Mouse (Mus musculus) spleen, adult 2 months (tissue): ENCODE data around the gene D6Ertd527e. TPM values are rescaled to one million over a fixed set of nuclear protein-coding genes. Genes with fewer than 3 reads are reported as not detected.

Source experiments
- DNase-seq, 2 experiments: peaks; one replicate each; pipeline versions ENCODE4 v3.0.0 to v3.0.0-alpha.2; 2012 to 2021; ENCODE audit warnings: low spot score in 2 of 2, low read depth in 1 of 2
- H3K27ac ChIP-seq: fragments of 200-500 bp; 2 replicates; pipeline ENCODE4 v1.5.1; 2012; ENCODE audit warnings: low read length, inconsistent platforms; ENCODE audit not compliant: insufficient read depth
- H3K27me3 ChIP-seq: fragments of 200-500 bp; 2 replicates; pipeline ENCODE4 v1.6.1; 2012; ENCODE audit warnings: mild to moderate bottlenecking, moderate library complexity, low read length, inconsistent platforms; ENCODE audit not compliant: control insufficient read depth, insufficient read depth
- H3K36me3 ChIP-seq: fragments of 200-500 bp; 2 replicates; pipeline ENCODE4 v1.6.1; 2012; ENCODE audit warnings: mild to moderate bottlenecking, low read length, inconsistent platforms; ENCODE audit not compliant: control insufficient read depth, insufficient read depth
- H3K4me1 ChIP-seq: fragments of 200-500 bp; 2 replicates; pipeline ENCODE4 v1.6.1; 2011; ENCODE audit warnings: inconsistent platforms; ENCODE audit not compliant: control insufficient read depth, insufficient read depth, insufficient read length
- H3K4me3 ChIP-seq: fragments of 200-500 bp; 2 replicates; pipeline ENCODE4 v1.5.1; 2011; ENCODE audit warnings: mild to moderate bottlenecking, inconsistent platforms; ENCODE audit not compliant: insufficient read depth, insufficient read length; ENCODE audit errors: extremely low read depth
- CTCF ChIP-seq: fragments of 200-500 bp; IDR thresholded peaks from 2 replicates; pipeline ENCODE4 v1.5.1; 2011; ENCODE audit warnings: mild to moderate bottlenecking, inconsistent platforms; ENCODE audit not compliant: insufficient read depth, insufficient read length, insufficient replicate concordance; ENCODE audit errors: extremely low read depth
- POLR2A ChIP-seq: fragments of 200-500 bp; IDR thresholded peaks from 2 replicates; pipeline ENCODE4 v1.6.1; 2011; ENCODE audit warnings: low read depth, low read length, inconsistent platforms
- WGBS: fragments of 180-500 bp; shearing (Covaris S2); methylation state at CpG from one replicate; pipeline ENCODE4 v1.1.7; 2018; 5-methylcytosine and 5-hydroxymethylcytosine counted together
- polyA plus RNA-seq: library from polyadenylated mRNA; depleted of rRNA; stranded (reverse); fragments of >200 nt; gene quantifications from 2 replicates; pipeline ENCODE4 v1.2.3, GENCODE M21; 2012

Gene D6Ertd527e
- polyA plus RNA-seq, 1 experiment = 0.90 TPM

DNA sequence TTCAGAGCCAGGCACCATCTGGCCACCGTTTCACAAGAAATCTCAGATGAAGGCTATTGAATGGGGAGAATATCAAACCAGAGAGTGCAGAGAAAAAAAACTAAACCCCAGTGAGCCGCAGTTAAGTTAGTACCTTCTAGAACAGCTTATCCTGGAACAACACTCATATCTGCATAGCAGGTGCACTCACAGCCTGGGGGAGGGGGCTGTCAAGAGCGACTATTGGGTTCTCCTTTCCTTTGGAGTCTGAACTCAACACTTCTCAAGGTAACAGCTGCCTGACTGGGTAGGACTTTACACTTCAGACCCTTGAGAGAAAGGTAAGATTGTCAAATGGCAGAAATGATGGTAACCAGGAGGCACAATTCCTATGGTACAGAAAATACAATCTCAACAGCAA is 43.4 kb downstream of the D6Ertd527e start:
- DNase-seq = no peak
- no peak for TF ChIP-seq POLR2A
- no peak for TF ChIP-seq CTCF
- Histone ChIP-seq H3K4me1 (peaks cover 8% of the 10 kb centered on the region; the same call in 1 of the 2 replicates), H3K36me3 (no peaks in the 10 kb centered on the region), H3K27me3 (no peaks in the 10 kb centered on the region), H3K27ac (no peak overlapping the region), H3K4me3 (no peak overlapping the region)
- 59% methylated on average over 3 of the region's 3 CpGs for WGBS

DNA sequence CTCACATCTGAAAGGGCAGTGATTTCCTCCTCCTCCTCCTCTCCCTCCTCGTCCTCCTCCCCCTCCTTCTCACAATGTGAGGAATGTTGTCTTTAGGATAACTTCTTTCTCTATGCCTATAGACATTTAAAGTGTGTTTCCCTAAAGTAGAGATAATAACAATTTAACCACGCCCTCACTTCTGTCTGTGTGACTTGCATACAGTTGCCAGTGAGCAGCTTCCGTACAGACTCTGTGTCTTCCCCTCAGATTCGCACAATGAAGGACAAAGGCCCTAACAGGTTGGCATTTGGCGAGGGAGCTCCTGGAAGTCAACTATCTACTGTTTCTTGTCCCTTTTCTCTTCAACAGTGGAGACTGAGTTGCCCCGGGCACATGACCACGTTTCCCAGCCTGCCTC is 45.9 kb downstream of the D6Ertd527e start:
- Histone ChIP-seq H3K27me3 (no peaks in the 10 kb centered on the region), H3K27ac (no peak overlapping the region), H3K4me3 (no peak overlapping the region), H3K4me1 (peaks cover 15% of the 10 kb centered on the region; the same call in 1 of the 2 replicates), H3K36me3 (no peaks in the 10 kb centered on the region)
- TF ChIP-seq CTCF (no peak), POLR2A (no peak)
- 85% methylated on average over 7 of the region's 7 CpGs for WGBS
- DNase-seq = no peak

DNA sequence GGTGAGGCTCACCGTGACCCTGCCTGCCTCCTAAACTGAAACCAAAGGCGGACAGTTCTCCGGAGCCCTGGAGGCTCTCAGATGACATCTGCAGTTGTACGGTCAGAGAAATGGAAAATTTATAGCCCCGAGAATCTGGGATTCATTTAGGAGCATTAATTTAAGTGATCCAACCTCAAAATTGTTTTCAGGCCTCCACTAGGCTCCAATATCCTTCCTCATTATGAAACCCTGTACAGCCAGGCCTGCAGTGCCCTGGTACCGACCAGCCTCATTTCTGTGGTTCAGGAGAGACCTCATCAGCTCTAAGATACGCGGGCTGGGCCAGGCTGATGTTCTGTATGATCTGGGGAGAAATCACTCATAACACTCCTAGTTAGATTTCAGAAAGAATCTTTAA is 46.9 kb downstream of the D6Ertd527e start:
- H3K4me3 ChIP-seq = no peak overlapping the region
- no peak for DNase-seq
- H3K27me3 ChIP-seq = no peaks in the 10 kb centered on the region
- H3K27ac ChIP-seq = no peak overlapping the region
- WGBS = 94% methylated on average over 8 of the region's 8 CpGs
- peaks cover 15% of the 10 kb centered on the region; the same call in 1 of the 2 replicates for H3K4me1 ChIP-seq
- no peak for TF ChIP-seq POLR2A
- TF ChIP-seq CTCF = no peak
- H3K36me3 ChIP-seq = no peaks in the 10 kb centered on the region

DNA sequence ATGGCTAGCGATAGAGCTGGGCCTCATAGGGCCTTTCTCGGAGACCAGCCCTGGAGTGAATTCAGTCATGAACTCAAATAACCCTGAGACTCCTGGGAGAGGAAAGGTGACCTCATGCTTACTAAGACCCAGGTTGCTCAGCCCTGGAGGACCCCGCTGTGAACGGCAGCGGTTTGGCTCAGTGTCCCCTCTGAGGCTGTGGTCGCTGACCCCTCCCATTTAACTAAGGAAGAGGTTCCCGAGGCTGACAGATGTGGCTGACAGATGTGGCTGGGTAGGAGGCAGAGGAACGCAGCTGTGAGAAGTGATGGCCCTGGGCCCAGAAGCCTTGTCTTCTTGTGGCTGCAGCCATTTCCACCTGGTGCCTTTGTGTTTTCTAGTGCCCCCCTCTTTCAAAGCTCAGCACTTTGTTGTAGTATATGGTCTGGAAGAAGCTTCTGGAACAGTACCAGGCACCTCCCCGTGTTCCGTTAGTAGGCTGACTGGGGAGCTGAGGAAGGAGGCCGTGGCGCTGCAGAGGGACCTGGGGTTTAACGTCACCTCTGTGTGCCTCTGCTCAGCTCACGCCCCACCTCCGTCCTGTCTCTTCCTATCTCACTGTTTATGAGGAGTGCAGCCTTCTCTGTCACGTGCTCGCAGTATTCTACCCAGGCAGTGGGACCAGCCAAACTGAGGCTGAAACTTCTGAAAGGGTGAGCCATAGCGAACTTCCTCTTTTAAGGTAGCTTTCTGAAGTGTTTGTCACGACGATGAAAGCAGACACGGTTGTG is 48.1 kb downstream of the D6Ertd527e start:
- peak; percentile 52 for TF ChIP-seq POLR2A
- no peak for TF ChIP-seq CTCF
- peak overlapping the region; percentile 96 for H3K27ac ChIP-seq
- H3K4me3 ChIP-seq = peak overlapping the region; percentile 29; the same call in 1 of the 2 replicates
- peaks cover 15% of the 10 kb centered on the region; the same call in 1 of the 2 replicates for H3K4me1 ChIP-seq
- H3K36me3 ChIP-seq = no peaks in the 10 kb centered on the region
- 12% methylated on average over 21 of the region's 21 CpGs for WGBS
- no peaks in the 10 kb centered on the region for H3K27me3 ChIP-seq
- peak; percentile 88 to 92 for DNase-seq

DNA sequence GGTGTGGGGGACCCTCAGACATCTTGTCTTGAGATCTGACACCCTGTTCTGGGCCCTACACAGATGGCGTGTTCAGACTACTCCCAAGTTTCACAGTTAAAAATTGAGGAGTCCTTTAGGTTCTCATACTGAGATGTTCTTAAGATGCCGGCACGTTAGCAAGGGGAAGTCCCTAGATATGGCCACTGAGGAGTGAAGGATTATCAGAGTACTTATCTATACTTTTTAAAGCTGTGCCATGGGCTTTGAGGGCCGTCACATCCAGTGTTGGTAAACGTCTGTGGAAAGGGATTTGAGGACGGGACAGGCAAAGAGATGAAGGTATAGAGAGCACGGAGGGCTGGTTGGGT is 48.7 kb downstream of the D6Ertd527e start:
- peak overlapping the region; percentile 96 for H3K27ac ChIP-seq

GRCm38 (mm10) chr6:87153836-87154235 is 49.3 kb downstream of the D6Ertd527e start:
- Histone ChIP-seq H3K36me3 (no peaks in the 10 kb centered on the region), H3K4me1 (peaks cover 15% of the 10 kb centered on the region; the same call in 1 of the 2 replicates), H3K27me3 (no peaks in the 10 kb centered on the region), H3K27ac (peak overlapping the region; percentile 96), H3K4me3 (no peak overlapping the region)
- DNase-seq = no peak
- WGBS = 60% methylated on average over 3 of the region's 3 CpGs
- TF ChIP-seq CTCF (no peak), POLR2A (no peak)

More for the DNA sequence above, 48.7 kb downstream of the D6Ertd527e start:
- TF ChIP-seq POLR2A (no peak; the same call in 1 of the 2 replicates), CTCF (no peak)
- DNase-seq = no peak
- H3K36me3 ChIP-seq = no peaks in the 10 kb centered on the region
- no peaks in the 10 kb centered on the region for H3K27me3 ChIP-seq
- H3K4me3 ChIP-seq = peak overlapping the region; percentile 29; the same call in 1 of the 2 replicates
- 32% methylated on average over 7 of the region's 7 CpGs for WGBS
- H3K4me1 ChIP-seq = peaks cover 15% of the 10 kb centered on the region; the same call in 1 of the 2 replicates

GRCm38 (mm10) chr6:87158062-87158623 is 53.6 kb downstream of the D6Ertd527e start:
- H3K4me1 ChIP-seq = peaks cover 7% of the 10 kb centered on the region; the same call in 1 of the 2 replicates
- no peak overlapping the region for H3K27ac ChIP-seq
- TF ChIP-seq CTCF = no peak
- TF ChIP-seq POLR2A = no peak
- H3K27me3 ChIP-seq = no peaks in the 10 kb centered on the region
- no peak overlapping the region for H3K4me3 ChIP-seq
- DNase-seq = no peak
- 91% methylated on average over 7 of the region's 7 CpGs for WGBS
- no peaks in the 10 kb centered on the region for H3K36me3 ChIP-seq
